In genomic region chr2:51137726-51138125, GRCm38 (mm10) we compare ENCODE assay signal across 12 mouse cellular contexts. TPM values are rescaled to one million over a fixed set of nuclear protein-coding genes. Genes with fewer than 3 reads are reported as not detected.
DNase-seq lines count a peak whose midpoint lies in the region; ATAC-seq and TF ChIP-seq lines count a peak whose summit lies in the region.
"Had no signal": no experiment of that assay in that cellular context is flagged by ENCODE, and none has a peak within 500 bp of the region (broad histone marks: within the 10 kb centered on the region; RNA-seq: fewer than 3 reads in every experiment).

No protein-coding gene starts in this region.

- WGBS in hindbrain, embryonic 14.5 days: 49% methylated on average over 4 of the region's 4 CpGs
- 49% methylated on average over 4 of the region's 4 CpGs for WGBS in hindbrain, embryonic 13.5 days
- 30% methylated on average over 4 of the region's 4 CpGs for WGBS in kidney, adult 2 months
- WGBS in stomach, embryonic 15.5 days: 38% methylated on average over 4 of the region's 4 CpGs

- no peak overlapping the region for H3K9ac ChIP-seq in hindbrain, embryonic 14.5 days
- no peak overlapping the region for H3K9ac ChIP-seq in hindbrain, embryonic 13.5 days
- no peak overlapping the region for H3K9ac ChIP-seq in stomach, embryonic 15.5 days
- H3K9ac ChIP-seq: midbrain, embryonic 12.5 days had no signal

- no peaks in the 10 kb centered on the region for H3K27me3 ChIP-seq in hindbrain, embryonic 14.5 days (ENCODE audit: control insufficient read depth, insufficient read depth, low read length)
- no peaks in the 10 kb centered on the region for H3K27me3 ChIP-seq in hindbrain, embryonic 13.5 days
- no peaks in the 10 kb centered on the region for H3K27me3 ChIP-seq in kidney, adult 2 months (replicated peaks; ENCODE audit: control insufficient read depth, insufficient read depth, low read length)
- no peaks in the 10 kb centered on the region for H3K27me3 ChIP-seq in stomach, embryonic 15.5 days (replicated peaks)
- H3K27me3 ChIP-seq: midbrain, embryonic 12.5 days had no signal

- H3K4me1 ChIP-seq in hindbrain, embryonic 14.5 days (replicated peaks; ENCODE audit: control insufficient read depth, insufficient read depth, low read length): peaks cover 60% of the 10 kb centered on the region
- H3K4me1 ChIP-seq in hindbrain, embryonic 13.5 days (replicated peaks): peaks cover 67% of the 10 kb centered on the region
- H3K4me1 ChIP-seq in kidney, adult 2 months (ENCODE audit: control insufficient read depth, insufficient read depth, low read length): peaks cover 42% of the 10 kb centered on the region
- H3K4me1 ChIP-seq in stomach, embryonic 15.5 days: peaks cover 32% of the 10 kb centered on the region

- peak overlapping the region; percentile 10; the same call in 1 of the 2 replicates for H3K4me2 ChIP-seq in hindbrain, embryonic 14.5 days (replicated peaks)
- H3K4me2 ChIP-seq in hindbrain, embryonic 13.5 days: no peak overlapping the region
- no peak overlapping the region for H3K4me2 ChIP-seq in stomach, embryonic 15.5 days
- H3K4me2 ChIP-seq: midbrain, embryonic 12.5 days had no signal

- no peak overlapping the region for H3K4me3 ChIP-seq in hindbrain, embryonic 14.5 days (replicated peaks; ENCODE audit: low read length)
- H3K4me3 ChIP-seq in hindbrain, embryonic 13.5 days: no peak overlapping the region
- no peak overlapping the region for H3K4me3 ChIP-seq in kidney, adult 2 months (ENCODE audit: insufficient read depth, low read depth, low read length)
- H3K4me3 ChIP-seq in stomach, embryonic 15.5 days (replicated peaks): no peak overlapping the region
- H3K4me3 ChIP-seq: midbrain, embryonic 12.5 days had no signal

- TF ChIP-seq CTCF in kidney, adult 2 months (conservative IDR thresholded peaks at IDR 0.05; ENCODE audit: insufficient read depth, insufficient read length, low read depth, low read length): no peak

- no peaks in the 10 kb centered on the region for H3K9me3 ChIP-seq in hindbrain, embryonic 14.5 days (ENCODE audit: control insufficient read depth, low read length)
- H3K9me3 ChIP-seq in hindbrain, embryonic 13.5 days: no peaks in the 10 kb centered on the region
- H3K9me3 ChIP-seq in stomach, embryonic 15.5 days: no peaks in the 10 kb centered on the region
- H3K9me3 ChIP-seq: midbrain, embryonic 12.5 days had no signal

- ATAC-seq in hindbrain, embryonic 14.5 days (ENCODE audit: low FRiP score): no peak
- ATAC-seq in hindbrain, embryonic 13.5 days (ENCODE audit: low FRiP score): no peak
- ATAC-seq in stomach, embryonic 15.5 days (ENCODE audit: insufficient read depth, low FRiP score, low read depth): peak; percentile 52; the same call in 1 of the 2 replicates

- no peak for DNase-seq in hindbrain, embryonic 14.5 days (ENCODE audit: low spot score)
- peak; percentile 46 for DNase-seq in kidney, adult 2 months
- DNase-seq in liver: peak; percentile 18
- no peak for DNase-seq in lung, postnatal 4 days
- no peak for DNase-seq in spleen, adult 18-20 months
- no peak for DNase-seq in left cerebral cortex, adult 8-10 months (ENCODE audit: low spot score in 2 of 2)
- DNase-seq: cerebellum, adult 18-20 months; retina, postnatal 1 day; thymus, postnatal 25 days had no signal

- no peak overlapping the region for H3K27ac ChIP-seq in hindbrain, embryonic 14.5 days
- no peak overlapping the region for H3K27ac ChIP-seq in hindbrain, embryonic 13.5 days
- H3K27ac ChIP-seq in kidney, adult 2 months (ENCODE audit: insufficient read depth, low read depth, low read length): no peak overlapping the region
- H3K27ac ChIP-seq in stomach, embryonic 15.5 days: no peak overlapping the region

- H3K36me3 ChIP-seq in hindbrain, embryonic 14.5 days (replicated peaks; ENCODE audit: control insufficient read depth, insufficient read depth): peaks cover 50% of the 10 kb centered on the region
- peaks cover 50% of the 10 kb centered on the region for H3K36me3 ChIP-seq in hindbrain, embryonic 13.5 days
- peaks cover 3% of the 10 kb centered on the region for H3K36me3 ChIP-seq in kidney, adult 2 months (ENCODE audit: control insufficient read depth, insufficient read depth, low read length)
- peaks cover 21% of the 10 kb centered on the region for H3K36me3 ChIP-seq in stomach, embryonic 15.5 days

- no peak for TF ChIP-seq POLR2A in kidney, adult 2 months (IDR thresholded peaks at IDR 0.05; ENCODE audit: low read depth, low read length)

RNA-seq across cellular contexts. Expression of gene Rnd3, which starts 11.2 kb away (rescaled TPM):
- polyA plus RNA-seq in hindbrain, embryonic 14.5 days (2014; fragmentation: Nextera tagmentation; extraction: Ambion mirVana): 125 and 150 TPM in 2 replicates
- polyA plus RNA-seq in hindbrain, embryonic 13.5 days (2015; fragmentation: Nextera tagmentation; extraction: Ambion mirVana): 244 and 250 TPM in 2 replicates
- polyA plus RNA-seq in kidney, adult 2 months (2012; rRNA removed): 1.8 and 3.5 TPM in 2 replicates
- polyA plus RNA-seq in stomach, embryonic 15.5 days (2015; fragmentation: Nextera tagmentation; extraction: Ambion mirVana): 63.1 and 66.3 TPM in 2 replicates
- total RNA-seq in left cerebral cortex, adult 8-10 months (2022): 10 to 100 TPM; 12.7 to 15.4 (median 13.9) TPM

Comparison
In these comparisons a context has a peak if more than half of its experiments do, and no peak if none do; other contexts are left out.
1. DNase-seq: peak in kidney, adult 2 months (single experiment) and liver (single experiment); none in hindbrain, embryonic 14.5 days (single experiment), lung, postnatal 4 days (0 of 2), spleen, adult 18-20 months (0 of 2) and left cerebral cortex, adult 8-10 months (0 of 2).
2. RNA of gene Rnd3, which starts 11.2 kb away (polyA plus RNA-seq): 244 to 250 TPM in hindbrain, embryonic 13.5 days, 125 to 150 TPM in hindbrain, embryonic 14.5 days and 63.1 to 66.3 TPM in stomach, embryonic 15.5 days; 1.8 to 3.5 TPM in kidney, adult 2 months; every median in the first group is over 10 times any median in the second.